Mouse (Mus musculus): ENCODE results near the gene Dll4. TPM values are rescaled to one million over a fixed set of nuclear protein-coding genes. Genes with fewer than 3 reads are reported as not detected.

The Dll4 gene
- polyA plus RNA-seq, 1 experiment = not detected

GRCm38 (mm10) chr2:119336470-119336869 is 10.9 kb downstream of the Dll4 start:
- Histone ChIP-seq H3K79me2 (ENCODE audit: control insufficient read depth, insufficient read depth) (no peaks in the 10 kb centered on the region), H3K79me3 (ENCODE audit: low read depth) (no peaks in the 10 kb centered on the region), H3ac (ENCODE audit: control insufficient read depth, insufficient read length, low read depth) (no peak overlapping the region), H3K4me3 (ENCODE audit: insufficient read depth, poor library complexity, severe bottlenecking) (no peak overlapping the region), H3K36me3 (ENCODE audit: control insufficient read depth, insufficient read depth) (no peaks in the 10 kb centered on the region), H3K27me3 (ENCODE audit: control insufficient read depth, insufficient read depth, insufficient read length) (peaks cover 16% of the 10 kb centered on the region)
- TF ChIP-seq USF1 (IDR thresholded peaks at IDR 0.05; ENCODE audit: low read depth) = no peak
- TF ChIP-seq MYOD1 (IDR thresholded peaks at IDR 0.05; ENCODE audit: control insufficient read depth, insufficient read length, low read depth) = no peak
- TF ChIP-seq MAX (IDR thresholded peaks at IDR 0.05) = no peak
- no peak for TF ChIP-seq CEBPB (IDR thresholded peaks at IDR 0.05; ENCODE audit: low read depth)
- no peak for TF ChIP-seq CTCF (IDR thresholded peaks at IDR 0.05; ENCODE audit: control insufficient read depth, insufficient read depth, insufficient read length)
- no peak for TF ChIP-seq MYOG (IDR thresholded peaks at IDR 0.05; ENCODE audit: control insufficient read depth, extremely low read depth, insufficient read length)
- no peak for TF ChIP-seq FOSL1 (IDR thresholded peaks at IDR 0.05; ENCODE audit: insufficient read depth, low read length, poor library complexity, severe bottlenecking)

GRCm38 (mm10) chr2:119337425-119338265 is 12.1 kb downstream of the Dll4 start:
- no peaks in the 10 kb centered on the region for H3K79me2 ChIP-seq (ENCODE audit: control insufficient read depth, insufficient read depth)
- peaks cover 4% of the 10 kb centered on the region for H3K27me3 ChIP-seq (ENCODE audit: control insufficient read depth, insufficient read depth, insufficient read length)
- H3ac ChIP-seq (ENCODE audit: control insufficient read depth, insufficient read length, low read depth) = peak overlapping the region; percentile 20
- H3K4me3 ChIP-seq (ENCODE audit: insufficient read depth, poor library complexity, severe bottlenecking) = peak overlapping the region; percentile 29
- TF ChIP-seq MAX (IDR thresholded peaks at IDR 0.05) (no peak), CTCF (IDR thresholded peaks at IDR 0.05; ENCODE audit: control insufficient read depth, insufficient read depth, insufficient read length) (peak; percentile 86)
- no peaks in the 10 kb centered on the region for H3K79me3 ChIP-seq (ENCODE audit: low read depth)
- no peaks in the 10 kb centered on the region for H3K36me3 ChIP-seq (ENCODE audit: control insufficient read depth, insufficient read depth)

- H3K79me3 ChIP-seq (ENCODE audit: low read depth) = no peaks in the 10 kb centered on the region
- no peaks in the 10 kb centered on the region for H3K27me3 ChIP-seq (ENCODE audit: control insufficient read depth, insufficient read depth, insufficient read length)
- H3ac ChIP-seq (ENCODE audit: control insufficient read depth, insufficient read length, low read depth) = no peak overlapping the region
- H3K36me3 ChIP-seq (ENCODE audit: control insufficient read depth, insufficient read depth) = no peaks in the 10 kb centered on the region
- no peaks in the 10 kb centered on the region for H3K79me2 ChIP-seq (ENCODE audit: control insufficient read depth, insufficient read depth)
- TF ChIP-seq CTCF (IDR thresholded peaks at IDR 0.05; ENCODE audit: control insufficient read depth, insufficient read depth, insufficient read length) (no peak), MYOD1 (IDR thresholded peaks at IDR 0.05; ENCODE audit: control insufficient read depth, insufficient read length, low read depth) (no peak), FOSL1 (IDR thresholded peaks at IDR 0.05; ENCODE audit: insufficient read depth, low read length, poor library complexity, severe bottlenecking) (no peak), CEBPB (IDR thresholded peaks at IDR 0.05; ENCODE audit: low read depth) (no peak), MAX (IDR thresholded peaks at IDR 0.05) (no peak), USF1 (IDR thresholded peaks at IDR 0.05; ENCODE audit: low read depth) (no peak), MYOG (IDR thresholded peaks at IDR 0.05; ENCODE audit: control insufficient read depth, extremely low read depth, insufficient read length) (no peak)
- no peak overlapping the region for H3K4me3 ChIP-seq (ENCODE audit: insufficient read depth, poor library complexity, severe bottlenecking)
Observed at GRCm38 (mm10) chr2:119344537-119345138, 19.1 kb downstream of the Dll4 start.

- Histone ChIP-seq H3K79me2 (ENCODE audit: control insufficient read depth, insufficient read depth) (peaks cover 13% of the 10 kb centered on the region), H3K4me3 (ENCODE audit: insufficient read depth, poor library complexity, severe bottlenecking) (peak within 1 kb of the TSS; percentile 76), H3K36me3 (ENCODE audit: control insufficient read depth, insufficient read depth) (peaks cover 14% of the 10 kb centered on the region), H3ac (ENCODE audit: control insufficient read depth, insufficient read length, low read depth) (peak within 1 kb of the TSS; percentile 97), H3K79me3 (ENCODE audit: low read depth) (no peaks in the 10 kb centered on the region), H3K27me3 (ENCODE audit: control insufficient read depth, insufficient read depth, insufficient read length) (no peaks in the 10 kb centered on the region)
- no peak for TF ChIP-seq MYOG (IDR thresholded peaks at IDR 0.05; ENCODE audit: control insufficient read depth, extremely low read depth, insufficient read length)
- TF ChIP-seq MAX (IDR thresholded peaks at IDR 0.05) = peak; percentile 55
- peak; percentile 94 for TF ChIP-seq USF1 (IDR thresholded peaks at IDR 0.05; ENCODE audit: low read depth)
- TF ChIP-seq FOSL1 (IDR thresholded peaks at IDR 0.05; ENCODE audit: insufficient read depth, low read length, poor library complexity, severe bottlenecking) = no peak
- no peak for TF ChIP-seq CTCF (IDR thresholded peaks at IDR 0.05; ENCODE audit: control insufficient read depth, insufficient read depth, insufficient read length)
- TF ChIP-seq MYOD1 (IDR thresholded peaks at IDR 0.05; ENCODE audit: control insufficient read depth, insufficient read length, low read depth) = peak; percentile 53
- peak; percentile 96 for TF ChIP-seq CEBPB (IDR thresholded peaks at IDR 0.05; ENCODE audit: low read depth)
Observed at GRCm38 (mm10) chr2:119350555-119351486, 25.2 kb downstream of the Dll4 start, which contains the start of gene Chac1. Chac1 (plus strand) TSS chr2:119351229.

- Histone ChIP-seq H3K27me3 (ENCODE audit: control insufficient read depth, insufficient read depth, insufficient read length) (no peaks in the 10 kb centered on the region), H3ac (ENCODE audit: control insufficient read depth, insufficient read length, low read depth) (no peak overlapping the region), H3K79me3 (ENCODE audit: low read depth) (no peaks in the 10 kb centered on the region), H3K36me3 (ENCODE audit: control insufficient read depth, insufficient read depth) (peaks cover 14% of the 10 kb centered on the region), H3K79me2 (ENCODE audit: control insufficient read depth, insufficient read depth) (peaks cover 13% of the 10 kb centered on the region), H3K4me3 (ENCODE audit: insufficient read depth, poor library complexity, severe bottlenecking) (no peak overlapping the region)
- no peak for TF ChIP-seq CTCF (IDR thresholded peaks at IDR 0.05; ENCODE audit: control insufficient read depth, insufficient read depth, insufficient read length)
- TF ChIP-seq FOSL1 (IDR thresholded peaks at IDR 0.05; ENCODE audit: insufficient read depth, low read length, poor library complexity, severe bottlenecking) = no peak
- no peak for TF ChIP-seq MYOG (IDR thresholded peaks at IDR 0.05; ENCODE audit: control insufficient read depth, extremely low read depth, insufficient read length)
- TF ChIP-seq MAX (IDR thresholded peaks at IDR 0.05) = no peak
- no peak for TF ChIP-seq USF1 (IDR thresholded peaks at IDR 0.05; ENCODE audit: low read depth)
- TF ChIP-seq MYOD1 (IDR thresholded peaks at IDR 0.05; ENCODE audit: control insufficient read depth, insufficient read length, low read depth) = no peak
- no peak for TF ChIP-seq CEBPB (IDR thresholded peaks at IDR 0.05; ENCODE audit: low read depth)
Observed at GRCm38 (mm10) chr2:119353707-119354106, 28.1 kb downstream of the Dll4 start.
